Mouse (Mus musculus): ENCODE measurements around the gene Tinf2.

Tinf2 gene

GRCm38 (mm10) chr14:55681160-55682117 is at the start of gene Tinf2:
Gene Tinf2, minus strand, starts transcription at chr14:55681820.
- DNase-seq, result peak; percentile 91 to 93

- DNase-seq, result no peak
Observed at GRCm38 (mm10) chr14:55730531-55731032, 49.0 kb upstream of the Tinf2 start.

DNA sequence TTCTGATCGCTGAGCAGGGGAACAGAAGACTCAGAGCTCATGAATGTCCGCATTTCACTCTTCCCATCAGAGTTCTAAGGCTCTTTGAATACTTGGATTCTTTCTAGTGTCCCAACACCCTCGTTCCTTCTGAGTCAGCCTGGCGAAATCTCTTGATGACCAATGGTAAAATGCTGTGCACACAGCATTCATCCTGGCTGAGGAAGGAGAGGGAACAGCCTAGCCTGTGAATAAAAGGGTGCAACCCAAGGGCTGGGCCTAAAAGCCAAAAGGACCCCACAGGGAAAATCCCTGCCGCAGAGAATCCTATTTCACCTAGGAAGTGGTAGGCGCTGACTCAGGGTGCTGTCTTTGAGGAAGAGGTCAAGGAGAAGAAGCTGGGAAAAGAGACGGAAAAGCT is 48.5 kb upstream of the Tinf2 start:
- no peak for DNase-seq

GRCm38 (mm10) chr14:55727889-55728685 is 46.5 kb upstream of the Tinf2 start:
- DNase-seq, result no peak

- DNase-seq, result no peak
Observed at GRCm38 (mm10) chr14:55726261-55726660, 44.6 kb upstream of the Tinf2 start.

- DNase-seq, result peak; percentile 71 to 85
Observed at GRCm38 (mm10) chr14:55724411-55724871, 42.8 kb upstream of the Tinf2 start.

- DNase-seq, result no peak
Observed at GRCm38 (mm10) chr14:55723433-55723832, 41.8 kb upstream of the Tinf2 start.

DNA sequence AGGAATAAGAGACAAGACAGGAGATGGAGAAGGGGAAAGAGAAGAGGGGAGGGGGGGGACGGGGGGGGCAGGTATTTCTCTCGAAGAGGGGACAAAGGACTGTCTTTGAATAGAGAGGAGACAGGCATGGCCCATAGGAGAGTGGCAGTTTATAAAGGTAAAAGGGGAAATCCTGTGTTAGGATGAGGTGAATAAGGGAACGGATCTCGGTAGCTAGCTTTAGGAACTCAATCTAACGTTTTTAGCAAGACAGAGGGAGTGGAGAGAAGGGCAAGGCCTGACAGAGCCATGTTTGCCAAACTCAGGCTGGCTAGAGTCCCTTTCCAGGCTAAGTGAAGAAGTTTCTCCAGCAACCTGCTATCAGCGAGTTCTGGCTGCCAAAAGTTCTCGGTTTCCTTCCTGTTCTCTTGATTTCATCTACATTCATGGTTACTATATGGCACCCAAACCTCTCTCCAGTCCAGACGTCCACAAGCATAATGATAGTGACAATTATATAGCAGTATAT is 40.9 kb upstream of the Tinf2 start:
- no peak for DNase-seq

DNA sequence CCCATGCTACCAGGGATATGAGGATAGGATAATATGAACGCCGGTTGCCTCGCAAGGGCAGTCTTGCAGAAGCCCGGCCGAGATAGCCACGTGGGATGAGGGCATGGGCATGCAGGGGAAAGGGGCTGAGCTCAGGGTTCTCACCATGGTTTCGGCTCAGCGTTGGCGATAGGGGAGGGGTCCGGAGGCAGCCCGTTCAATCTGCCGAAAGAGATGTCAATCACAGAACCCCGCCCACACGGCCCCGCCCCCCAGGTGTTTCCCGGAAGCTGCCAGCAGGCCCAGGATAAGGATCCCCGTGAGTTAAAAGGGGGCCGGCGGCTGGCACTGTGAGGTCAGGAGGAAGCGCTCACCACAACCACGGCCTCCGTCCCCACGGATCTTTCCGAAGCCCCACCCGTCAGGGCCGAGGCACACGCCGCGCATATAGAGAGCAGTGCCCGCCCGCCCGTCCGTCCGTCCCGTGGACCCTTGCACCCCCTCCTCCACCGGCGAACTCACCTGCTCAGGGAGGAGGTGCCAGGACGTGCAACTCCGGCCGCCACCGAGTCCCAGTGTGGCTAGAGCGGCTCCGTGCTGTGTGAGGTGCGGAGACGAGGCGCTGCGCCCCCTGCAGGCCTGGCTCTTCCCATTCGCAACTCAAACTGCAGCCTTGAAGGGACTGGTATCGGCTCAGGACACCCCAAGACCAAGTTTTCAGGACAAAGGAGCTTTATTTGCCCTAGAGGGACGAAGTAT is 40.2 kb upstream of the Tinf2 start, which contains the start of gene Rabggta:
Rabggta (minus strand) TSS at position 564 of the 738 bp plus-strand sequence.
- DNase-seq, result peak; percentile 97 to 98

- DNase-seq, result no peak
Observed at GRCm38 (mm10) chr14:55721076-55721475, 39.5 kb upstream of the Tinf2 start.

GRCm38 (mm10) chr14:55720666-55721065 is 39.0 kb upstream of the Tinf2 start:
- DNase-seq, result no peak

DNA sequence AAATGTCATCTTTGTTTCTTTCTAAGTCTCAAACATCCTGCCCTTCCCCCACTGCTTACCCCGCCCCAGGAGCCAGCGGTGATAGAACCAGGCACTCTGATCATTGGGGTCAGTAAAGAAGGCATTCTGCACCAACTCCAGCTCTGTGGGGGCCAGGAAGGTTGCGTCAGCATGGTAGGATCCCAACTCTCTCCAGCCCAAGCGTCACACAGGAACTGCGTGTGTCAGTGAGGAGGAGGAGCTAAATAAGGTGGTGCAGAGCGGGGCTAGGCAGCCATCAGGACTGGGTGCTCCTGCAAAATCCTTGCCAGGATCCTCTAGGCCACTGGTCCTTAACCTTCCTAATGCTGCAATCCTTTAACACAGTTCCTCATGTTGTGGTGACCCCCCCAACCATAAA is 38.1 kb upstream of the Tinf2 start:
- no peak for DNase-seq

DNA sequence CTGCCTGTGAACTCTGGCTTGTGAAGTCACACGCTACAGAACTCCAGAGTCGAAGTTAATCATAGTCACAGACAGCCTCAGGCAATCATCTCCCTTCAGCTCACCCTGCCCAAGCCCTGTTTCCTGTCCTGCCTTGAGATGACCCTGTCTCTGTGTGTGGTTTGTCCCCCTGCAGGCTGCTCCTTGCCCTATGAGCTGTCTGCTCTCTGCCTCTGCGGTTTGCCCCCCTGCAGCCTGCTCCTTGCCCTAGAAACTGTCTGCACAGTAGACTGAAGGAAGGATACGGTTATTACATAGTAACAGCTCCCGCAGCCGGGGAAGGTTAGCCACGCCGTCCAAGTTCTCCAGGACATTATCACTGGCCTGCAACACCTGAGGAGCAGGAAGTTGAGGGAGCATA is 35.3 kb upstream of the Tinf2 start:
- DNase-seq, result no peak

DNA sequence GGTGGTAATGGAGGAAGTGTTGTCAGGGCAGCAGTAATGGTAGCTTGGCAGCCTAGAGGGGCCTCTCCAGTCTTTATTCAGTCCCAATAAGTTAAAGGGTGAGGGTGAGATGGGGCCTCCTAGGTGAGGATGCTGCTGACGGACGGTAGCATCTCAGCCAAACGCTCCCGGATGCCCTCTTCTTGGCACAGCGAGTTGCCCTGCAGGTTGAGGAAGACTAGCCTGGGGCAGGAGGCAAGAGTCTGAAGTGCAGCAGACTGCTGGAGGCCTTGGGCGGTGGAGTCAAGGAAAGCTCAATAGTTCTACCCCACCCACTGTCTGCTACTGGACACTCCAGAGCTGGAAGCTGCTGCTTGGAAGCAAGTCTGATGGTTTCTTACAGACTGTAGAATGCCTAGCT is 34.7 kb upstream of the Tinf2 start:
- DNase-seq, result no peak

- no peak for DNase-seq
Observed at GRCm38 (mm10) chr14:55714893-55715292, 33.3 kb upstream of the Tinf2 start.

DNA sequence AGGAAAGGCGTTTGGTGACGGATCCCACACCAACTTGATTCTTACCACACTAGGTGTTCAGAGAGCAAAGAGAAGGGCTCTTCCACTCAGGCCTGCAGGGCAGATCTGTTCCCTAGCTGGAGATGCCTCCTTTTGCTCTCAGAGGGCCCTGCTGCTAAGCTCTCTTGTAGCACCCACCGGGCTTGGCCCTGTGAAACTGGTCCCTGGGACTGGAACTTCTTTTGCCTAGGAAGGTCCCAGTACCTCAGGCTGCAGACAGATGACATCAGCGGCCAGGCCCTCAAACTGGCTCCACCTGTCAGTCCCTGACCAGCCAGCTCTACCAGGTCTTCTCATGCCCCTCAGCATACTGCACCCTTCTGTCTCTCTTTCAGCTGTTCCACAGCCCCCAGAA is 32.1 kb upstream of the Tinf2 start, which contains the start of gene Tgm1:
Tgm1 (minus strand) TSS at position 198 of the 394 bp plus-strand sequence.
- DNase-seq, result no peak

DNA sequence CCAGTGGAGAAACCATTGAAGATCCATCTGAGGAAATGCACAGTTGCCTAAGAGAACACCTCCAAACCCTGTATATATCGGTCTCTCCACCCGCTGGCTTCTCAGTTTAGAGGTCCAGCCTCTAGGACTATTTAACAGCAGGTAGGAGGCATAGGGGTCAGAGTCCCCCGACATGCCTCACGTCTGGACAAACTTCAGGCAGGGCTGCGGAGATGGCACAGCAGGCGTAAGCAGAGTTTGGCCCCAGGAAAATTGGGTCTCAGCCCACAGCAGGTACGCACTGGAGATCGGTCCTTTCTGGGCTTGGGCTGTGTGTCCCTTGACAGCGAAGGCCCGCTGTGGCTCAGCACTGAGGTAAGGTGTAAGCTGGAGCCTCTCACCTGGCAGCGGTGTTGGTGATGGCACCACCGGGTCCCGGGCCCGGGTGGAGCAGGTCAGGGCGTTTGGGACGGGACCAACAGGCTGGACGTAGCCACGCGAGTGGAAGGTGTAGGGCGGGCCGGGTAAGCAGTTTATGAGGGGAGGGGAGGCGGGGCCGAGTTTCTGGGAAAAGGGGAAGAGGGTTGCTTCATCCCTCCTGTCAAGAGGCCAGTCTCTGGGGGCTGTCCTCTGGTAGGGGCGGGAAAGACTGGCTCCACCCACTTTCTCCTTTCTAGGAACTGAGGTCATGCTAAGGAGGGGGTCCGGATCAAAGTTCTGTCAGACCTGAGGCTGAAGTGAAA is 31.5 kb upstream of the Tinf2 start:
- no peak for DNase-seq

DNA sequence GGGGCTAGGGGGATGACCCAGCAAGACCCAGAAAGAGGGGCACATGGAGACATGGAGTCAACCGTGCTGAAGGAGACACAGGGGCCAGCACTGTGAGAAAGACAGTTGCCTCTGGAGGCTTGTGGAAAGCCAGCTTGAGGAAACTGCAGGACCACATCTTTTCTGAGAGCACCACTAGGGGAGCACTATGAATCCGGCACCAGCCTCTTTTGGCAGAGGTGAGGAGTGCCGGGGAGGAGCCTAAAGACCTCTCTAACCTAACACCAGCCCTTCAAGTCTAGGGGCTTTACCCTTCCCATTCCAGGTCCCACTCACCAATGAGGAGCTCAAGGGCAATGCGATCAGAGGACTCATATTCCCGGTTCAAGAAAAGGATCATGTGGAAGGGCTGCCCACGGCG is 30.2 kb upstream of the Tinf2 start:
- DNase-seq, result no peak

DNA sequence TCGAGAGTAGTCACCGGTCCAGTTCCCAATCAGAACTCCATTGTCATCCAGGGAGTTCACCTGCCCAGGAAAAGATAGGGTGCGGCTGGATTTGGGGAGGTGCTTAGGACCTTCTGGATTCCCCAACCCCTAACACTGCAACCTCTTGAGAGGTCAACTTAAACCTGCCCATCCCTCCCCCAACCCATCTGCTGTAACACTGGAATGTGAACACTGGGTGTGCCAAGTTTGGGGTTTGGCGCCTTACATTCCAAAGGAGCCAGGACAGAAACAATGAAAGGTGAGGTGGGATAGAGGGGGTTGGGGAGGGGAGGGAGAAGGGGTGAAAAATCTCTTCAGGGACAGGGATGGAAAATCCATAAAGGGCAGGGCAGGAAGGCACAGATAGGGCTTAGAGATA is 27.9 kb upstream of the Tinf2 start:
- no peak for DNase-seq

DNA sequence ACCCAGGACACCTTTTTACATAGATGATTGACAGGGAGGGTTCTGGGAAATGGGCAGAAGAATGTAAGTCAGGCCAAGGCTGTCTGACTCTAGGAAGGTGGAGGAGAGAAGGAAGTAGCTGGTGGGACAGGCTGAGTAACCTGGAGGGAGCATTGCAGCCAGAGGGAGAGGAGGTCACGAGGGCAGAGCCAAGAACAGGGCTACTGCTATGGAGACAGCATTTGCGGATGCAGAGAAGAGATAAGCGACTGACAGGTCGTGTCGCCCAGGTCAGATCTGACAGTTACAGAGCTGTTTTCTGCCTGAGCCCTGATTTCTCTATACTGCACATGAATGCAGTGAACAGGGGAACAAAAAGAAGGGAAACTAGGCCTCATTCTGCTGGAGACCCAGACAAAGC is 25.8 kb upstream of the Tinf2 start:
- no peak for DNase-seq

DNA sequence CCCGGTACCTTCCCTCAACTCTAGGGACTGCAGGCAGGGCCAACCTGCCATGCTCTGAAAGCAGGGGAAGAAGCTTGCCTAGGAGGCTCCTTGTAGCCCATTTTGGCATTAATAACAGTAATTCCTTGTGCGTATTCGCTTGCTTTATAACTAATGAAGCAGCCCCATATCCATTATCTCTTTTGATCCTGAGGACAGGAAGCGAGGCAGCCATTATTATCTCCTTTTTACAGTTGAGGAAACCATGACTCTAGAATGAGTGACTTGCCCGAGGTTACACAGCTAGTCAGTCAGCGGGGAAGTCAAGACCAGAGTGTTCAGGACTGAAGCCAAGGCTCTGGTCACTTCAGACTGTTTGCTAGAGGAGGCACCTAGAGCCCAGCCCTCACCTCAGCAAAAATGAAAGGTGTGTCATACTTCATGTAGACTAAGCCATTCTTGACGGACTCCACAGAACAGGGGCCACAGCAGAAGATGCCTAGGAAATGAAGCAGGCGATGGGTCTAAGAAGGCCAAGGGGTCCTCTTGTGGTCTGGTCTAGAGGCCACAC is 24.5 kb upstream of the Tinf2 start:
- no peak for DNase-seq

Measured in thymus, postnatal 36 days (tissue).